Mouse (Mus musculus): ENCODE measurements at regions not wholly inside any gene's neighbourhood (a gene's known extent, or its start where the extent isn't known, plus 50 kb on each side); places are given as distances from the start of the nearest gene placed in this dataset.

GRCm38 (mm10) chr11:113048158-113048557 is 266.1 kb downstream of the Sox9 start:
- no peak for TF ChIP-seq CTCF (conservative IDR thresholded peaks at IDR 0.05; ENCODE audit: insufficient read depth, insufficient read length, low read depth, low read length)
- TF ChIP-seq POLR2A (IDR thresholded peaks at IDR 0.05; ENCODE audit: low read depth, low read length), result no peak

Measured in kidney, adult 2 months (tissue).